Mouse (Mus musculus): Measurements from ENCODE around the gene 0610009B22Rik. TPM values are rescaled to one million over a fixed set of nuclear protein-coding genes. Genes with fewer than 3 reads are reported as not detected.

Gene 0610009B22Rik
- polyA plus RNA-seq, 1 experiment from 2014 or later = 88.7 TPM

GRCm38 (mm10) chr11:51653736-51654135, 34.9 kb downstream of the 0610009B22Rik start:
- Histone ChIP-seq H3K4me1 (ENCODE audit: control insufficient read depth, insufficient read depth, low read length) (peaks cover 11% of the 10 kb centered on the region), H3K27me3 (ENCODE audit: control insufficient read depth, insufficient read depth, low read length) (peaks cover 9% of the 10 kb centered on the region; the same call in 1 of the 2 replicates), H3K4me2 (ENCODE audit: low read depth) (no peak overlapping the region), H3K9me3 (ENCODE audit: control insufficient read depth, low read length) (no peaks in the 10 kb centered on the region), H3K36me3 (ENCODE audit: control insufficient read depth, insufficient read depth, low read length) (no peaks in the 10 kb centered on the region), H3K4me3 (ENCODE audit: low read depth, low read length) (no peak overlapping the region), H3K9ac (ENCODE audit: low read length) (no peak overlapping the region), H3K27ac (ENCODE audit: low read depth, low read length) (no peak overlapping the region)
- DNase-seq (ENCODE audit: low spot score) (no peak), ATAC-seq (ENCODE audit: insufficient read depth, low FRiP score, low TSS enrichment) (no peak)
- 89% methylated on average over 6 of the region's 6 CpGs for WGBS

- DNase-seq (ENCODE audit: low spot score) (no peak), ATAC-seq (ENCODE audit: insufficient read depth, low FRiP score, low TSS enrichment) (no peak)
- WGBS = 93% methylated on average over 4 of the region's 4 CpGs
- no peak overlapping the region for H3K4me2 ChIP-seq (ENCODE audit: low read depth)
- no peaks in the 10 kb centered on the region for H3K9me3 ChIP-seq (ENCODE audit: control insufficient read depth, low read length)
- H3K27ac ChIP-seq (ENCODE audit: low read depth, low read length) = no peak overlapping the region
- H3K36me3 ChIP-seq (ENCODE audit: control insufficient read depth, insufficient read depth, low read length) = no peaks in the 10 kb centered on the region
- H3K9ac ChIP-seq (ENCODE audit: low read length) = no peak overlapping the region
- peaks cover 9% of the 10 kb centered on the region; the same call in 1 of the 2 replicates for H3K27me3 ChIP-seq (ENCODE audit: control insufficient read depth, insufficient read depth, low read length)
- peaks cover 18% of the 10 kb centered on the region for H3K4me1 ChIP-seq (ENCODE audit: control insufficient read depth, insufficient read depth, low read length)
- no peak overlapping the region for H3K4me3 ChIP-seq (ENCODE audit: low read depth, low read length)
Observed at GRCm38 (mm10) chr11:51652889-51653418, 35.7 kb downstream of the 0610009B22Rik start.

- 2% methylated on average over 66 of the region's 70 CpGs for WGBS
- Histone ChIP-seq H3K9ac (ENCODE audit: low read length) (peak within 1 kb of the TSS; percentile 69), H3K4me1 (ENCODE audit: control insufficient read depth, insufficient read depth, low read length) (peaks cover 19% of the 10 kb centered on the region), H3K4me3 (ENCODE audit: low read depth, low read length) (peak within 1 kb of the TSS; percentile 63), H3K27ac (ENCODE audit: low read depth, low read length) (no peak within 1 kb of the TSS), H3K9me3 (ENCODE audit: control insufficient read depth, low read length) (no peaks in the 10 kb centered on the region), H3K27me3 (ENCODE audit: control insufficient read depth, insufficient read depth, low read length) (peaks cover 9% of the 10 kb centered on the region; the same call in 1 of the 2 replicates), H3K36me3 (ENCODE audit: control insufficient read depth, insufficient read depth, low read length) (no peaks in the 10 kb centered on the region), H3K4me2 (ENCODE audit: low read depth) (peak within 1 kb of the TSS; percentile 95)
- DNase-seq (ENCODE audit: low spot score) (peak; percentile 68), ATAC-seq (ENCODE audit: insufficient read depth, low FRiP score, low TSS enrichment) (peak; percentile 64)
Observed at GRCm38 (mm10) chr11:51650691-51651515, 37.8 kb downstream of the 0610009B22Rik start, which contains the start of the genes N4bp3 and D930048N14Rik. Gene N4bp3 (minus strand): TSS chr11:51650842. Gene D930048N14Rik (plus strand): TSS chr11:51650954.

GRCm38 (mm10) chr11:51650261-51650660, 38.4 kb downstream of the 0610009B22Rik start:
- Histone ChIP-seq H3K9ac (ENCODE audit: low read length) (peak overlapping the region; percentile 69), H3K4me3 (ENCODE audit: low read depth, low read length) (peak overlapping the region; percentile 63), H3K36me3 (ENCODE audit: control insufficient read depth, insufficient read depth, low read length) (0 out of 2 replicates have a peak, but pooled peaks cover 1% of the 10 kb centered on the region), H3K27ac (ENCODE audit: low read depth, low read length) (no peak overlapping the region), H3K27me3 (ENCODE audit: control insufficient read depth, insufficient read depth, low read length) (peaks cover 9% of the 10 kb centered on the region; the same call in 1 of the 2 replicates), H3K9me3 (ENCODE audit: control insufficient read depth, low read length) (no peaks in the 10 kb centered on the region), H3K4me1 (ENCODE audit: control insufficient read depth, insufficient read depth, low read length) (peaks cover 19% of the 10 kb centered on the region), H3K4me2 (ENCODE audit: low read depth) (peak overlapping the region; percentile 95)
- ATAC-seq (ENCODE audit: insufficient read depth, low FRiP score, low TSS enrichment) (0 out of 2 replicates have a peak, but pooled peaks have one; percentile 6), DNase-seq (ENCODE audit: low spot score) (no peak)
- WGBS = under 1% methylated on average over 29 of the region's 30 CpGs

- DNase-seq (ENCODE audit: low spot score) (peak; percentile 39), ATAC-seq (ENCODE audit: insufficient read depth, low FRiP score, low TSS enrichment) (no peak)
- no peaks in the 10 kb centered on the region for H3K9me3 ChIP-seq (ENCODE audit: control insufficient read depth, low read length)
- peaks cover 9% of the 10 kb centered on the region; the same call in 1 of the 2 replicates for H3K27me3 ChIP-seq (ENCODE audit: control insufficient read depth, insufficient read depth, low read length)
- peaks cover 19% of the 10 kb centered on the region for H3K4me1 ChIP-seq (ENCODE audit: control insufficient read depth, insufficient read depth, low read length)
- H3K9ac ChIP-seq (ENCODE audit: low read length) = peak overlapping the region; percentile 69
- 1% methylated on average over 7 of the region's 7 CpGs for WGBS
- H3K27ac ChIP-seq (ENCODE audit: low read depth, low read length) = no peak overlapping the region
- H3K4me2 ChIP-seq (ENCODE audit: low read depth) = peak overlapping the region; percentile 95
- H3K36me3 ChIP-seq (ENCODE audit: control insufficient read depth, insufficient read depth, low read length) = 0 out of 2 replicates have a peak, but pooled peaks cover 2% of the 10 kb centered on the region
- peak overlapping the region; percentile 63 for H3K4me3 ChIP-seq (ENCODE audit: low read depth, low read length)
Observed at GRCm38 (mm10) chr11:51649889-51650199, 38.8 kb downstream of the 0610009B22Rik start.

GRCm38 (mm10) chr11:51649111-51649888, 39.4 kb downstream of the 0610009B22Rik start:
- H3K9me3 ChIP-seq (ENCODE audit: control insufficient read depth, low read length) = no peaks in the 10 kb centered on the region
- peaks cover 4% of the 10 kb centered on the region; the same call in 1 of the 2 replicates for H3K36me3 ChIP-seq (ENCODE audit: control insufficient read depth, insufficient read depth, low read length)
- peak overlapping the region; percentile 63 for H3K4me3 ChIP-seq (ENCODE audit: low read depth, low read length)
- H3K4me1 ChIP-seq (ENCODE audit: control insufficient read depth, insufficient read depth, low read length) = peaks cover 19% of the 10 kb centered on the region
- H3K27ac ChIP-seq (ENCODE audit: low read depth, low read length) = no peak overlapping the region
- DNase-seq (ENCODE audit: low spot score) (no peak), ATAC-seq (ENCODE audit: insufficient read depth, low FRiP score, low TSS enrichment) (no peak)
- peak overlapping the region; percentile 95 for H3K4me2 ChIP-seq (ENCODE audit: low read depth)
- 26% methylated on average over 11 of the region's 11 CpGs for WGBS
- H3K27me3 ChIP-seq (ENCODE audit: control insufficient read depth, insufficient read depth, low read length) = peaks cover 9% of the 10 kb centered on the region; the same call in 1 of the 2 replicates
- no peak overlapping the region for H3K9ac ChIP-seq (ENCODE audit: low read length)

GRCm38 (mm10) chr11:51648566-51648965, 40.1 kb downstream of the 0610009B22Rik start:
- peaks cover 19% of the 10 kb centered on the region for H3K4me1 ChIP-seq (ENCODE audit: control insufficient read depth, insufficient read depth, low read length)
- H3K9ac ChIP-seq (ENCODE audit: low read length) = no peak overlapping the region
- H3K27ac ChIP-seq (ENCODE audit: low read depth, low read length) = peak overlapping the region; percentile 20; the same call in 1 of the 2 replicates
- WGBS = 8% methylated on average over 3 of the region's 3 CpGs
- no peak overlapping the region; the same call in 1 of the 2 replicates for H3K4me3 ChIP-seq (ENCODE audit: low read depth, low read length)
- H3K27me3 ChIP-seq (ENCODE audit: control insufficient read depth, insufficient read depth, low read length) = peaks cover 9% of the 10 kb centered on the region; the same call in 1 of the 2 replicates
- H3K4me2 ChIP-seq (ENCODE audit: low read depth) = peak overlapping the region; percentile 95
- DNase-seq (ENCODE audit: low spot score) (peak; percentile 76), ATAC-seq (ENCODE audit: insufficient read depth, low FRiP score, low TSS enrichment) (peak; percentile 66; the same call in 1 of the 2 replicates)
- H3K9me3 ChIP-seq (ENCODE audit: control insufficient read depth, low read length) = no peaks in the 10 kb centered on the region
- peaks cover 4% of the 10 kb centered on the region; the same call in 1 of the 2 replicates for H3K36me3 ChIP-seq (ENCODE audit: control insufficient read depth, insufficient read depth, low read length)
